Mouse (Mus musculus): ENCODE data around the gene Atf7ip. TPM values are rescaled to one million over a fixed set of nuclear protein-coding genes. Genes with fewer than 3 reads are reported as not detected.

The Atf7ip gene
- polyA plus RNA-seq, 1 experiment from 2014 or later: 49.8 TPM

GRCm38 (mm10) chr6:136490516-136491475, 15.2 kb upstream of the Atf7ip start:
- H3K27me3 ChIP-seq (ENCODE audit: control insufficient read depth, insufficient read depth, low read length): no peaks in the 10 kb centered on the region
- no peak for DNase-seq (ENCODE audit: low spot score)
- H3K27ac ChIP-seq (replicated peaks; ENCODE audit: low read depth, low read length): no peak overlapping the region
- no peak overlapping the region for H3K4me2 ChIP-seq (ENCODE audit: low read depth, severe bottlenecking)
- ATAC-seq (ENCODE audit: insufficient number of reproducible peaks, low FRiP score, low TSS enrichment, low read depth): no peak
- H3K36me3 ChIP-seq (ENCODE audit: control insufficient read depth, insufficient read depth, low read length): no peaks in the 10 kb centered on the region
- 77% methylated on average over 6 of the region's 6 CpGs for WGBS
- no peak overlapping the region for H3K4me3 ChIP-seq (ENCODE audit: low read depth, low read length)
- no peaks in the 10 kb centered on the region for H3K9me3 ChIP-seq (ENCODE audit: control insufficient read depth, low read length)
- no peak overlapping the region for H3K9ac ChIP-seq (ENCODE audit: low read length)
- no peaks in the 10 kb centered on the region for H3K4me1 ChIP-seq (ENCODE audit: control insufficient read depth, insufficient read depth, low read length)

DNA sequence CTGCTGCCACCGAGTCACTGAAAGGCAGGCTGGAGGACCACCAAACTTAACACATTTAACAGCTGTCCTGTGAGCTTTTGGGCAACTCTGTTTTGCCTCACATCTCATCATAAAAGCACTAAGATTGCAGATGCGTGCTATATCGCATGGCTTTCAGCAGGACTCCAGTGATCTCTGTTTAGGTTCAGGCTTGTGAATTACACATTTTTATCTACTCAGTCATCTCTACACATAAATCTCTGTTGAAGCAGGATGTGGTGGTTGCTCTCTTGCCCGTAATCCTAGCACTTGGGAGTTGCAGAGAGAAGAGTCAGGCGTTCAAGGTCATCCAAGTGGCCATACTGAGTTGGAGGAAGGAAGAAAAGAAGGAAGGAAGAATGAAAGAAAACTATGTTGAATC, 14.3 kb upstream of the Atf7ip start:
- no peak overlapping the region for H3K4me3 ChIP-seq (ENCODE audit: low read depth, low read length)
- no peaks in the 10 kb centered on the region for H3K4me1 ChIP-seq (ENCODE audit: control insufficient read depth, insufficient read depth, low read length)
- H3K27ac ChIP-seq (replicated peaks; ENCODE audit: low read depth, low read length): no peak overlapping the region
- H3K9ac ChIP-seq (ENCODE audit: low read length): no peak overlapping the region
- H3K9me3 ChIP-seq (ENCODE audit: control insufficient read depth, low read length): no peaks in the 10 kb centered on the region
- ATAC-seq (ENCODE audit: insufficient number of reproducible peaks, low FRiP score, low TSS enrichment, low read depth): no peak
- WGBS: 80% methylated on average over 5 of the region's 5 CpGs
- H3K4me2 ChIP-seq (ENCODE audit: low read depth, severe bottlenecking): no peak overlapping the region
- H3K36me3 ChIP-seq (ENCODE audit: control insufficient read depth, insufficient read depth, low read length): no peaks in the 10 kb centered on the region
- no peaks in the 10 kb centered on the region for H3K27me3 ChIP-seq (ENCODE audit: control insufficient read depth, insufficient read depth, low read length)
- no peak for DNase-seq (ENCODE audit: low spot score)

DNA sequence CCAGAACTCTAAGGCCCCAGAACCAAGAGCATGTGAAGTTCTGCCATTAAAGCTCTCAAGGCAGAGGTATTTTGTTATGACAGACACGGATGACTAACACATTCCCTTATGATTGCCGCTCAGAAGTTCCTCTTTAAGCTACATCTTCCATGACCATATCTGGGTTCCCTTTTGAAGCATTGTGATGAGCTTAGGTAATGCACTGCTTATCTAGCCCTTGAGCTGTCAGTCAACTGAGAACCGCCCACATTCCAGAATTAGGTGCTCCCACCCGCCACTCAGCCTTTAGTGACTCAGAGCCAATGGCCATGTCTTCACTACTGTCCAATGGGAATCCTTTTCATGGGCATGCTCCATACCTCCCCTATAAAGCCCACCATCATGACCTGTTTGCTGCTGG, 13.7 kb upstream of the Atf7ip start:
- WGBS: 96% methylated on average over 4 of the region's 4 CpGs
- no peak for DNase-seq (ENCODE audit: low spot score)
- Histone ChIP-seq H3K4me2 (ENCODE audit: low read depth, severe bottlenecking) (no peak overlapping the region), H3K27me3 (ENCODE audit: control insufficient read depth, insufficient read depth, low read length) (no peaks in the 10 kb centered on the region), H3K9me3 (ENCODE audit: control insufficient read depth, low read length) (no peaks in the 10 kb centered on the region), H3K9ac (ENCODE audit: low read length) (no peak overlapping the region), H3K27ac (replicated peaks; ENCODE audit: low read depth, low read length) (no peak overlapping the region), H3K4me3 (ENCODE audit: low read depth, low read length) (no peak overlapping the region), H3K36me3 (ENCODE audit: control insufficient read depth, insufficient read depth, low read length) (no peaks in the 10 kb centered on the region), H3K4me1 (ENCODE audit: control insufficient read depth, insufficient read depth, low read length) (no peaks in the 10 kb centered on the region)
- ATAC-seq (ENCODE audit: insufficient number of reproducible peaks, low FRiP score, low TSS enrichment, low read depth): no peak

GRCm38 (mm10) chr6:136493486-136493885, 12.5 kb upstream of the Atf7ip start:
- ATAC-seq (ENCODE audit: insufficient number of reproducible peaks, low FRiP score, low TSS enrichment, low read depth) (no peak), DNase-seq (ENCODE audit: low spot score) (no peak)
- Histone ChIP-seq H3K36me3 (ENCODE audit: control insufficient read depth, insufficient read depth, low read length) (no peaks in the 10 kb centered on the region), H3K9ac (ENCODE audit: low read length) (no peak overlapping the region), H3K27ac (replicated peaks; ENCODE audit: low read depth, low read length) (no peak overlapping the region), H3K27me3 (ENCODE audit: control insufficient read depth, insufficient read depth, low read length) (no peaks in the 10 kb centered on the region), H3K4me1 (ENCODE audit: control insufficient read depth, insufficient read depth, low read length) (no peaks in the 10 kb centered on the region), H3K4me2 (ENCODE audit: low read depth, severe bottlenecking) (no peak overlapping the region), H3K4me3 (ENCODE audit: low read depth, low read length) (no peak overlapping the region), H3K9me3 (ENCODE audit: control insufficient read depth, low read length) (no peaks in the 10 kb centered on the region)
- WGBS: 94% methylated on average over 7 of the region's 7 CpGs

- WGBS: 91% methylated on average over 12 of the region's 12 CpGs
- Histone ChIP-seq H3K4me1 (ENCODE audit: control insufficient read depth, insufficient read depth, low read length) (no peaks in the 10 kb centered on the region), H3K36me3 (ENCODE audit: control insufficient read depth, insufficient read depth, low read length) (no peaks in the 10 kb centered on the region), H3K9ac (ENCODE audit: low read length) (no peak overlapping the region), H3K27me3 (ENCODE audit: control insufficient read depth, insufficient read depth, low read length) (no peaks in the 10 kb centered on the region), H3K4me2 (ENCODE audit: low read depth, severe bottlenecking) (no peak overlapping the region), H3K9me3 (ENCODE audit: control insufficient read depth, low read length) (no peaks in the 10 kb centered on the region), H3K27ac (replicated peaks; ENCODE audit: low read depth, low read length) (no peak overlapping the region), H3K4me3 (ENCODE audit: low read depth, low read length) (no peak overlapping the region)
- DNase-seq (ENCODE audit: low spot score) (no peak), ATAC-seq (ENCODE audit: insufficient number of reproducible peaks, low FRiP score, low TSS enrichment, low read depth) (0 out of 2 replicates have a peak, but pooled peaks have one; percentile 17)
Measured at GRCm38 (mm10) chr6:136493910-136494751, 11.8 kb upstream of the Atf7ip start.

GRCm38 (mm10) chr6:136495023-136495422, 10.9 kb upstream of the Atf7ip start:
- H3K4me2 ChIP-seq (ENCODE audit: low read depth, severe bottlenecking): no peak overlapping the region
- no peaks in the 10 kb centered on the region for H3K4me1 ChIP-seq (ENCODE audit: control insufficient read depth, insufficient read depth, low read length)
- H3K9ac ChIP-seq (ENCODE audit: low read length): no peak overlapping the region
- H3K27me3 ChIP-seq (ENCODE audit: control insufficient read depth, insufficient read depth, low read length): no peaks in the 10 kb centered on the region
- no peak overlapping the region for H3K27ac ChIP-seq (replicated peaks; ENCODE audit: low read depth, low read length)
- no peaks in the 10 kb centered on the region for H3K9me3 ChIP-seq (ENCODE audit: control insufficient read depth, low read length)
- ATAC-seq (ENCODE audit: insufficient number of reproducible peaks, low FRiP score, low TSS enrichment, low read depth) (no peak), DNase-seq (ENCODE audit: low spot score) (no peak)
- no peaks in the 10 kb centered on the region for H3K36me3 ChIP-seq (ENCODE audit: control insufficient read depth, insufficient read depth, low read length)
- no peak overlapping the region for H3K4me3 ChIP-seq (ENCODE audit: low read depth, low read length)
- 91% methylated on average over 12 of the region's 12 CpGs for WGBS

DNA sequence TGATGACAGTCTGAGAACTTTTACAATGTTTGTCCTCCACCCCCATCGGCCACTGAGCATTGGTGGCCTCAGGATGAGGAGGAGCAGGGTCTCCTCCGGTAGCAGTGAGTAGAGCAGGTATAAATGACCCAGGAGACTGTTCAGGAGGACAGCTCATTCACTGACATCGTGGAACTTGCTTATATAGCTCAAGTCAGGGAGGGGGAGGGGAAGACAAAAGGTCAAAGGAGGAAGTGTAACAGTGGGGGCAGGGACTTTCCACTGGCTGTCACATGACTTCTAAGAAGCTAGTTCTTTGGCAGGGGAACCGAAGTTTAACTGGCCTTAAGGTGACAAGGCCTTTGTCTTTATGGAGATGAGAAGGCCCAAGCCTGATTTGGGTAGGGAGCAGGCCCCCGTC, 8.2 kb upstream of the Atf7ip start:
- H3K4me2 ChIP-seq (ENCODE audit: low read depth, severe bottlenecking): no peak overlapping the region
- no peak overlapping the region for H3K9ac ChIP-seq (ENCODE audit: low read length)
- 65% methylated on average over 5 of the region's 5 CpGs for WGBS
- H3K27ac ChIP-seq (replicated peaks; ENCODE audit: low read depth, low read length): no peak overlapping the region
- no peaks in the 10 kb centered on the region for H3K36me3 ChIP-seq (ENCODE audit: control insufficient read depth, insufficient read depth, low read length)
- H3K27me3 ChIP-seq (ENCODE audit: control insufficient read depth, insufficient read depth, low read length): no peaks in the 10 kb centered on the region
- H3K4me1 ChIP-seq (ENCODE audit: control insufficient read depth, insufficient read depth, low read length): no peaks in the 10 kb centered on the region
- H3K4me3 ChIP-seq (ENCODE audit: low read depth, low read length): no peak overlapping the region
- DNase-seq (ENCODE audit: low spot score): no peak
- no peaks in the 10 kb centered on the region for H3K9me3 ChIP-seq (ENCODE audit: control insufficient read depth, low read length)
- ATAC-seq (ENCODE audit: insufficient number of reproducible peaks, low FRiP score, low TSS enrichment, low read depth): no peak

DNA sequence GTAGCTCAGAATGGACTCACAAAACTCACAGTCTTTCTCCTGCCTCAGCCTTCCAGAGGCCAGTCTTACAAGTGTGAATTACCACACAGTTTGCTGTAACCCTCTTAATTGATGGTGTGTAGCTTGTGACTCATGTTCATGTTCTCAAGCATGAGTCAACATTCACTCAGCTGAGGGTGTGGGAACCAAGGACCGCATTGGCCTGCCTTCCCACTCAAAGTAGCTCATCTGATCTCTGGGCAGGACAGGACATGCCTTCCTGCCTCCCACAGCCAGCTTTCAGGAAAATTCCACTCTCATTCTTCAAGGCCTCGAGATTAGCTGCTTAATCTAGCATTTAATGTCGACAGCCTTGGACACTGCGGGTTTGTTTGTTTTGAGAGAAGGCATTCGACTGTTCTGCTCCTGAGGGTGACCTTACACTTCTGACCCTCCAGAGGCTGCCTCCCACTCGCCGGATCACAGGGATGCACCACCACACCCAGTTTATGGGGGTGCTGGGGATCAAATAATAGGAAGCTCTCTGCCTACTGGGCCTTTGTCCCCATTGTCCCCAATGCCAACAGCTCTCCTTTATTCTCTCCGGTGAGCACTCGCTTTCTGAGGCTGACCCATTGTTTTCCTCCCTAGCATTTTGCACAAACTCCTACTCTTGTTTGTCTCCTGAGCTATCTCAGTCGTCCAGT, 6.5 kb upstream of the Atf7ip start:
- no peak overlapping the region for H3K9ac ChIP-seq (ENCODE audit: low read length)
- no peak overlapping the region for H3K4me2 ChIP-seq (ENCODE audit: low read depth, severe bottlenecking)
- no peak overlapping the region for H3K27ac ChIP-seq (replicated peaks; ENCODE audit: low read depth, low read length)
- 73% methylated on average over 10 of the region's 10 CpGs for WGBS
- H3K4me1 ChIP-seq (ENCODE audit: control insufficient read depth, insufficient read depth, low read length): no peaks in the 10 kb centered on the region
- H3K9me3 ChIP-seq (ENCODE audit: control insufficient read depth, low read length): no peaks in the 10 kb centered on the region
- H3K4me3 ChIP-seq (ENCODE audit: low read depth, low read length): no peak overlapping the region
- DNase-seq (ENCODE audit: low spot score): no peak
- no peaks in the 10 kb centered on the region for H3K36me3 ChIP-seq (ENCODE audit: control insufficient read depth, insufficient read depth, low read length)
- no peak for ATAC-seq (ENCODE audit: insufficient number of reproducible peaks, low FRiP score, low TSS enrichment, low read depth)
- no peaks in the 10 kb centered on the region for H3K27me3 ChIP-seq (ENCODE audit: control insufficient read depth, insufficient read depth, low read length)
